Mouse (Mus musculus): ENCODE data around the gene Grk2.

DNA sequence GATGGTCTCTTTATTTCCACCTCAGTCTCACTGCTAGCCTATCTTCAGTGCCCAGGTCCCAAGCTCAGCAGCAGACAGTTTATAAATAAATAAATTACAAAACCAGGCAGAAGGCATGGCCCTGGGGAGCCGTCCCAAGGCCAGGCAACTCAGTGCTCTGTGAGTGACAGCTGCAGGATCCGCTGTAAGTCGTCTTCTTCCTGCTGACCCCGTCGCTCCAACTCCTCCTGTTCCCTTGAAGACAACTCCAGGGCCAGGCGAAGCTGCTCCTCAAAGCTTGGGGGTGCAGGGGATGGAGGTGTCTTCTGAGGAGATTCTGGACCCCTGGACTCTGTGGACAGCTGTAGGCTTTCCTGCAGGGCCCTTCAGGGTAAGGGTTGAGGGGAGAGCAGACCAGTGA, 35.8 kb downstream of the Grk2 start:
- TF ChIP-seq POLR2A (IDR thresholded peaks at IDR 0.05; ENCODE audit: insufficient read depth, low read length): no peak
- TF ChIP-seq EP300 (IDR thresholded peaks at IDR 0.05; ENCODE audit: insufficient read depth, low read depth, low read length): no peak

Data from ES-Bruce4 (cell line).